Mouse (Mus musculus): ENCODE results near the gene Hcrtr2. TPM values are rescaled to one million over a fixed set of nuclear protein-coding genes. Genes with fewer than 3 reads are reported as not detected.

Hcrtr2 gene
- polyA plus RNA-seq, 1 experiment from 2014 or later = 0.41 TPM

- no peaks in the 10 kb centered on the region for H3K27me3 ChIP-seq (replicated peaks)
- no peaks in the 10 kb centered on the region for H3K36me3 ChIP-seq
- H3K4me2 ChIP-seq = no peak overlapping the region
- H3K9ac ChIP-seq = no peak overlapping the region
- ATAC-seq (ENCODE audit: insufficient number of reproducible peaks, low FRiP score) = no peak
- H3K4me3 ChIP-seq = no peak overlapping the region
- H3K4me1 ChIP-seq (replicated peaks) = 0 out of 2 replicates have a peak, but pooled peaks cover 3% of the 10 kb centered on the region
- no peak overlapping the region for H3K27ac ChIP-seq (ENCODE audit: poor library complexity, severe bottlenecking)
- H3K9me3 ChIP-seq (replicated peaks) = no peaks in the 10 kb centered on the region
Observed at GRCm38 (mm10) chr9:76315096-76315495, 8.6 kb downstream of the Hcrtr2 start.

GRCm38 (mm10) chr9:76313921-76314320, 9.7 kb downstream of the Hcrtr2 start:
- H3K27ac ChIP-seq (ENCODE audit: poor library complexity, severe bottlenecking) = no peak overlapping the region
- H3K36me3 ChIP-seq = no peaks in the 10 kb centered on the region
- H3K9ac ChIP-seq = no peak overlapping the region
- no peak for ATAC-seq (ENCODE audit: insufficient number of reproducible peaks, low FRiP score)
- H3K4me3 ChIP-seq = no peak overlapping the region
- no peaks in the 10 kb centered on the region for H3K27me3 ChIP-seq (replicated peaks)
- 0 out of 2 replicates have a peak, but pooled peaks cover 3% of the 10 kb centered on the region for H3K4me1 ChIP-seq (replicated peaks)
- H3K4me2 ChIP-seq = no peak overlapping the region
- no peaks in the 10 kb centered on the region for H3K9me3 ChIP-seq (replicated peaks)

GRCm38 (mm10) chr9:76312221-76312620, 11.4 kb downstream of the Hcrtr2 start:
- no peaks in the 10 kb centered on the region for H3K36me3 ChIP-seq
- no peak for ATAC-seq (ENCODE audit: insufficient number of reproducible peaks, low FRiP score)
- no peaks in the 10 kb centered on the region for H3K27me3 ChIP-seq (replicated peaks)
- H3K4me1 ChIP-seq (replicated peaks) = no peaks in the 10 kb centered on the region
- H3K27ac ChIP-seq (ENCODE audit: poor library complexity, severe bottlenecking) = no peak overlapping the region
- H3K9ac ChIP-seq = no peak overlapping the region
- no peak overlapping the region for H3K4me3 ChIP-seq
- 68% methylated on average over 1 of the region's 1 CpGs for WGBS
- H3K9me3 ChIP-seq (replicated peaks) = no peaks in the 10 kb centered on the region
- no peak overlapping the region for H3K4me2 ChIP-seq

GRCm38 (mm10) chr9:76291384-76291783, 32.3 kb downstream of the Hcrtr2 start:
- no peak overlapping the region for H3K27ac ChIP-seq (ENCODE audit: poor library complexity, severe bottlenecking)
- no peaks in the 10 kb centered on the region for H3K4me1 ChIP-seq (replicated peaks)
- no peak overlapping the region for H3K9ac ChIP-seq
- no peaks in the 10 kb centered on the region for H3K27me3 ChIP-seq (replicated peaks)
- no peaks in the 10 kb centered on the region for H3K9me3 ChIP-seq (replicated peaks)
- no peaks in the 10 kb centered on the region for H3K36me3 ChIP-seq
- no peak for ATAC-seq (ENCODE audit: insufficient number of reproducible peaks, low FRiP score)
- no peak overlapping the region for H3K4me2 ChIP-seq
- no peak overlapping the region for H3K4me3 ChIP-seq
- WGBS = 67% methylated on average over 5 of the region's 5 CpGs

- H3K9me3 ChIP-seq (replicated peaks) = no peaks in the 10 kb centered on the region
- H3K4me1 ChIP-seq (replicated peaks) = no peaks in the 10 kb centered on the region
- H3K36me3 ChIP-seq = no peaks in the 10 kb centered on the region
- ATAC-seq (ENCODE audit: insufficient number of reproducible peaks, low FRiP score) = no peak
- no peak overlapping the region for H3K9ac ChIP-seq
- no peak overlapping the region for H3K4me3 ChIP-seq
- H3K4me2 ChIP-seq = no peak overlapping the region
- H3K27ac ChIP-seq (ENCODE audit: poor library complexity, severe bottlenecking) = no peak overlapping the region
- H3K27me3 ChIP-seq (replicated peaks) = no peaks in the 10 kb centered on the region
Observed at GRCm38 (mm10) chr9:76270886-76271285, 52.8 kb downstream of the Hcrtr2 start.

- ATAC-seq (ENCODE audit: insufficient number of reproducible peaks, low FRiP score) = no peak
- Histone ChIP-seq H3K27me3 (replicated peaks) (no peaks in the 10 kb centered on the region), H3K36me3 (no peaks in the 10 kb centered on the region)
Observed at GRCm38 (mm10) chr9:76257731-76258130, 65.9 kb downstream of the Hcrtr2 start.

GRCm38 (mm10) chr9:76252544-76252943, 71.1 kb downstream of the Hcrtr2 start:
- H3K27me3 ChIP-seq (replicated peaks) = no peaks in the 10 kb centered on the region
- no peak overlapping the region for H3K4me2 ChIP-seq
- no peaks in the 10 kb centered on the region for H3K4me1 ChIP-seq (replicated peaks)
- no peaks in the 10 kb centered on the region for H3K9me3 ChIP-seq (replicated peaks)
- 84% methylated on average over 7 of the region's 7 CpGs for whole genome bisulfite sequencing
- no peaks in the 10 kb centered on the region for H3K36me3 ChIP-seq
- H3K9ac ChIP-seq = no peak overlapping the region
- ATAC-seq (ENCODE audit: insufficient number of reproducible peaks, low FRiP score) = no peak
- H3K4me3 ChIP-seq = no peak overlapping the region
- no peak overlapping the region for H3K27ac ChIP-seq (ENCODE audit: poor library complexity, severe bottlenecking)

More at GRCm38 (mm10) chr9:76257731-76258130, 65.9 kb downstream of the Hcrtr2 start:
- Histone ChIP-seq H3K9me3 (replicated peaks) (no peaks in the 10 kb centered on the region), H3K27ac (ENCODE audit: poor library complexity, severe bottlenecking) (no peak overlapping the region), H3K4me1 (replicated peaks) (no peaks in the 10 kb centered on the region), H3K4me3 (no peak overlapping the region), H3K9ac (no peak overlapping the region), H3K4me2 (no peak overlapping the region)
- 75% methylated on average over 5 of the region's 5 CpGs for WGBS

GRCm38 (mm10) chr9:76252109-76252508, 71.5 kb downstream of the Hcrtr2 start:
- Histone ChIP-seq H3K4me2 (no peak overlapping the region), H3K36me3 (no peaks in the 10 kb centered on the region), H3K27me3 (replicated peaks) (no peaks in the 10 kb centered on the region), H3K27ac (ENCODE audit: poor library complexity, severe bottlenecking) (no peak overlapping the region), H3K4me3 (no peak overlapping the region), H3K4me1 (replicated peaks) (no peaks in the 10 kb centered on the region), H3K9ac (no peak overlapping the region), H3K9me3 (replicated peaks) (no peaks in the 10 kb centered on the region)
- 85% methylated on average over 4 of the region's 4 CpGs for WGBS
- no peak for ATAC-seq (ENCODE audit: insufficient number of reproducible peaks, low FRiP score)

- no peak for ATAC-seq (ENCODE audit: insufficient number of reproducible peaks, low FRiP score)
- H3K9me3 ChIP-seq (replicated peaks) = no peaks in the 10 kb centered on the region
- WGBS = 70% methylated on average over 1 of the region's 1 CpGs
Observed at GRCm38 (mm10) chr9:76242322-76242721, 81.3 kb downstream of the Hcrtr2 start.

GRCm38 (mm10) chr9:76237946-76238345, 85.7 kb downstream of the Hcrtr2 start:
- peak; percentile 77 for ATAC-seq (ENCODE audit: insufficient number of reproducible peaks, low FRiP score)
- 38% methylated on average over 5 of the region's 5 CpGs for WGBS
- no peaks in the 10 kb centered on the region for H3K36me3 ChIP-seq
- no peak overlapping the region for H3K27ac ChIP-seq (ENCODE audit: poor library complexity, severe bottlenecking)
- H3K9me3 ChIP-seq (replicated peaks) = no peaks in the 10 kb centered on the region
- H3K4me3 ChIP-seq = no peak overlapping the region
- H3K4me2 ChIP-seq = peak overlapping the region; percentile 45
- H3K27me3 ChIP-seq (replicated peaks) = no peaks in the 10 kb centered on the region
- 0 out of 2 replicates have a peak, but pooled peaks cover 3% of the 10 kb centered on the region for H3K4me1 ChIP-seq (replicated peaks)
- H3K9ac ChIP-seq = no peak overlapping the region

More at GRCm38 (mm10) chr9:76242322-76242721, 81.3 kb downstream of the Hcrtr2 start:
- no peak overlapping the region for H3K27ac ChIP-seq (ENCODE audit: poor library complexity, severe bottlenecking)
- no peak overlapping the region for H3K9ac ChIP-seq
- no peaks in the 10 kb centered on the region for H3K36me3 ChIP-seq
- no peaks in the 10 kb centered on the region for H3K27me3 ChIP-seq (replicated peaks)
- no peak overlapping the region for H3K4me2 ChIP-seq
- no peak overlapping the region for H3K4me3 ChIP-seq
- H3K4me1 ChIP-seq (replicated peaks) = 0 out of 2 replicates have a peak, but pooled peaks cover 1% of the 10 kb centered on the region

GRCm38 (mm10) chr9:76237243-76237642, 86.4 kb downstream of the Hcrtr2 start:
- no peaks in the 10 kb centered on the region for H3K9me3 ChIP-seq (replicated peaks)
- H3K4me3 ChIP-seq = peak overlapping the region; percentile 21; the same call in 1 of the 2 replicates
- WGBS = 28% methylated on average over 12 of the region's 12 CpGs
- H3K4me2 ChIP-seq = peak overlapping the region; percentile 57
- H3K27me3 ChIP-seq (replicated peaks) = no peaks in the 10 kb centered on the region
- ATAC-seq (ENCODE audit: insufficient number of reproducible peaks, low FRiP score) = peak; percentile 85
- H3K27ac ChIP-seq (ENCODE audit: poor library complexity, severe bottlenecking) = no peak overlapping the region
- H3K9ac ChIP-seq = no peak overlapping the region
- H3K4me1 ChIP-seq (replicated peaks) = 0 out of 2 replicates have a peak, but pooled peaks cover 3% of the 10 kb centered on the region
- H3K36me3 ChIP-seq = no peaks in the 10 kb centered on the region

- peak; percentile 84 for ATAC-seq (ENCODE audit: insufficient number of reproducible peaks, low FRiP score)
- no peak overlapping the region for H3K27ac ChIP-seq (ENCODE audit: poor library complexity, severe bottlenecking)
- H3K9ac ChIP-seq = no peak overlapping the region
Observed at GRCm38 (mm10) chr9:76236626-76237025, 87.0 kb downstream of the Hcrtr2 start.

More at GRCm38 (mm10) chr9:76236626-76237025, 87.0 kb downstream of the Hcrtr2 start:
- 0 out of 2 replicates have a peak, but pooled peaks cover 3% of the 10 kb centered on the region for H3K4me1 ChIP-seq (replicated peaks)
- 2% methylated on average over 7 of the region's 7 CpGs for WGBS
- H3K9me3 ChIP-seq (replicated peaks) = no peaks in the 10 kb centered on the region
- peak overlapping the region; percentile 54 for H3K4me3 ChIP-seq
- H3K27me3 ChIP-seq (replicated peaks) = no peaks in the 10 kb centered on the region
- peak overlapping the region; percentile 47 for H3K4me2 ChIP-seq
- no peaks in the 10 kb centered on the region for H3K36me3 ChIP-seq

Measured in heart, embryonic 12.5 days (tissue).